Mouse (Mus musculus): ENCODE measurements at regions not wholly inside any gene's neighbourhood (a gene's known extent, or its start where the extent isn't known, plus 50 kb on each side); places are given as distances from the start of the nearest gene placed in this dataset.

GRCm38 (mm10) chr8:10909155-10909554 lies 99.1 kb downstream of the Irs2 start:
- no peak for DNase-seq (ENCODE audit: extremely low spot score, low read depth, low spot score)

- no peak for DNase-seq (ENCODE audit: extremely low spot score, low read depth, low spot score)
Observed at GRCm38 (mm10) chr8:10906353-10906752, 101.9 kb downstream of the Irs2 start.

- DNase-seq (ENCODE audit: extremely low spot score, low read depth, low spot score) = no peak
Observed at GRCm38 (mm10) chr8:10905761-10906160, 102.5 kb downstream of the Irs2 start.

- no peak for DNase-seq (ENCODE audit: extremely low spot score, low read depth, low spot score)
Observed at GRCm38 (mm10) chr8:10903957-10904356, 104.3 kb downstream of the Irs2 start.

GRCm38 (mm10) chr8:10901954-10902353 lies 106.3 kb downstream of the Irs2 start:
- DNase-seq (ENCODE audit: extremely low spot score, low read depth, low spot score) = no peak

DNA sequence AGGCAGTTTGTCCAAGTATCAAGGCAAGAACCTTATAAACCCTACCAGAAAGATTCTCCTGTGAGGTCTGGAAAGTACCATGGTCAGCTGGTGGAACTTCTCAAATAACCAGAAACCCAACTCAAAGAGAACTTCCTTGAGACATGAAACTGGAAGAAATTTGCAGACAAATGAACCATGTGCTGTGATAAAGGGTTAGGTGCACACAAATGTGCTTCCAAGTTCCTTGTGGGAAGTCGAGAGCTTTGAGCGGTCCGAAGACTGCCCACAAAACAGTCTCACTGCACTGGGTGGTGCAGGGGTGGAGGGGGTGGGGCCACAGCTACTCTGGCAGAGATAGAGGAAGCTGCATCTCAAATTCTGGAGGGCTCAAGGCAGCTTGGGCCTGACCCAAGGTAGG lies 107.2 kb downstream of the Irs2 start:
- DNase-seq (ENCODE audit: extremely low spot score, low read depth, low spot score) = no peak

DNA sequence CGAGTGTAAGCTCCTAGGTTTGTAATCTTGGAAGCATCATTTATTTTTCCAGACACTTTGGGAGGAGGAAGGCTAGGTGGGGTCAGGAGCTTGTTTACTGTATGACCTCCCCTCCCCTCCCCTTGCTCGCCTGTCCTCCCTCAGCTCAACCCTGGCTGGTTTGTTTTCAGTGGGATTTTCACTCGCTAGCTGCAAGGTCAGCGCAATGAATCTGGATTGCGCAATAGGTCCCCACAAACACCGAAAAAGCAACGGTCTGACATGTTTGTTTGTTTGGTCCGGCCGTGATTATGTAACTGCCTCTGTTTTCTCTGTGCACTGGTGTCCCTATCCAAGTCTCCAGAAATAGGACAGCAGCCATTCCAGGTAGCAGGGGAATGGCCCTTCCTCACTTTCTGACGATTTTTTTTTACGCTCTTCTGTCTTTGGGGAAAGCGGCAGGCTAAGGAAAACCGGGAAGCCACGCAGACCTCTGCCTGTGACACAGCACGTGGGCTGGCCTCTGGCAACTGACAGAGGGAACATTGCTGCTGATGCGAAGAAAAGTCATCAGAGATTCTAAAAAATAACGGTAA lies 108.6 kb downstream of the Irs2 start:
- no peak for DNase-seq (ENCODE audit: extremely low spot score, low read depth, low spot score)

GRCm38 (mm10) chr8:10898562-10899527 lies 109.4 kb downstream of the Irs2 start:
- no peak for DNase-seq (ENCODE audit: extremely low spot score, low read depth, low spot score)

GRCm38 (mm10) chr8:10897573-10897972 lies 110.7 kb downstream of the Irs2 start:
- no peak for DNase-seq (ENCODE audit: extremely low spot score, low read depth, low spot score)

GRCm38 (mm10) chr8:10895178-10895577 lies 113.1 kb downstream of the Irs2 start:
- DNase-seq (ENCODE audit: extremely low spot score, low read depth, low spot score) = no peak

- DNase-seq (ENCODE audit: extremely low spot score, low read depth, low spot score) = no peak
Observed at GRCm38 (mm10) chr8:10894306-10894705, 114.0 kb downstream of the Irs2 start.

- no peak for DNase-seq (ENCODE audit: extremely low spot score, low read depth, low spot score)
Observed at GRCm38 (mm10) chr8:10893709-10894108, 114.5 kb downstream of the Irs2 start.

GRCm38 (mm10) chr8:10891906-10892305 lies 116.4 kb downstream of the Irs2 start:
- no peak for DNase-seq (ENCODE audit: extremely low spot score, low read depth, low spot score)

DNA sequence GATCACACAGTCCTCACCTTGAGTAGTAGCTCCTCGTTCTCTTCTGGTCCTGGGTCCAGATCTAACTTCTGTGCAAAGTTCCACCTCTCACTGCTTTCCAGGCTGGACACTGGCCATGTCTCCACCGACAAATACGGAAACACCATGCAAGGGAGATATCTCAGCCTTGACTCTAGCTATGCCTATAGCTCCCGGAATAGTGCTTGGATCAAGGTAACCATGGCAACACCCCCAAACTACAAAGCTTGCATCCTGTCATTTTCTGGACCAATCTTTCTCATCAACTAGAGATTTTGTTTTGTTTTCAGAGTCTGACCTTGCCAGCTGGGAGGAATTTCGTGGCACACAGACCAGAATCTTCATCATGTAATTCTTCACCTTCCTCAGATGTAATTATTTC lies 116.8 kb downstream of the Irs2 start:
- no peak for DNase-seq (ENCODE audit: extremely low spot score, low read depth, low spot score)

GRCm38 (mm10) chr8:10885452-10885851 lies 122.8 kb downstream of the Irs2 start:
- no peak for DNase-seq (ENCODE audit: extremely low spot score, low read depth, low spot score)

GRCm38 (mm10) chr8:10883418-10883817 lies 124.8 kb downstream of the Irs2 start:
- DNase-seq (ENCODE audit: extremely low spot score, low read depth, low spot score) = no peak

DNA sequence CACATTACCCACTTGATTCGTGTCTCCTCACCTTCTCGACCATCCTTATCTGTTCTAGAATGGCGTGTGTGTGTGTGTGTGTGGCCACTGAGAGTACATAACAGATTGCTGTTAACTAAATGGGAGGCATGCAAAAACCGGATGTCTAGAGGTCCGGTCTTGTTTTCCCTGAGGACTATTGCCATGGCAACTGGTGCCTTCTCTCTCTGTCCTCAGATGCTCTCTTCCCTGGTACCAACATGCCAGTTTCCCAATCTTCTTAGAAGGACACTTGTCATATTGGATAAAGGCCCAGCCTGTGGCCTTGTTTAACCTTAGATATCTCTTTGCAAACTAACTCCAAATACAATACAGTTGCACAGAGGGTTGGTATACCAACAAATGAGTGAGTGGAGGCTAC lies 125.9 kb downstream of the Irs2 start:
- no peak for DNase-seq (ENCODE audit: extremely low spot score, low read depth, low spot score)

DNA sequence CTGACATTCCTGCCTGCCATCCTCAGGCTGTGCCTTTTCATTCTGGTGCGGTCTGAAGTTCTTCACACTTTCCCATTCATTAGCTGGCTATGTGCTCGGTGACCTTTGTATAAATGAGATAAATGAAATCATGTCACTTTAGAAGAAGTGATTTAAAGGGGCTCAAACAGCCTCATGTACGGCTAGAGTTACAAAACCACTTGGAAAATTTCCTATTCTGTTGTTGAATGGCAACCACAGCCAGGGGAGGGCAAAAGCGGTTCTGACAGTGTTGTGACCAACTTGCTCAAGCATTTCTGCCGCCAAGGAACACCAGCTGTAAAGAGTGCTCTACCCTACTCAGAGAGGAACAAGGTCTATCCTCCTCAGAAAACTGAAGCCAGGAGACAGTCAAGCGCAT lies 128.4 kb downstream of the Irs2 start:
- DNase-seq (ENCODE audit: extremely low spot score, low read depth, low spot score) = no peak

GRCm38 (mm10) chr8:10879049-10879847 lies 129.0 kb downstream of the Irs2 start:
- DNase-seq (ENCODE audit: extremely low spot score, low read depth, low spot score) = no peak

- DNase-seq (ENCODE audit: extremely low spot score, low read depth, low spot score) = no peak
Observed at GRCm38 (mm10) chr8:10878371-10878770, 129.9 kb downstream of the Irs2 start.

GRCm38 (mm10) chr8:10875170-10875569 lies 133.1 kb downstream of the Irs2 start:
- no peak for DNase-seq (ENCODE audit: extremely low spot score, low read depth, low spot score)

DNA sequence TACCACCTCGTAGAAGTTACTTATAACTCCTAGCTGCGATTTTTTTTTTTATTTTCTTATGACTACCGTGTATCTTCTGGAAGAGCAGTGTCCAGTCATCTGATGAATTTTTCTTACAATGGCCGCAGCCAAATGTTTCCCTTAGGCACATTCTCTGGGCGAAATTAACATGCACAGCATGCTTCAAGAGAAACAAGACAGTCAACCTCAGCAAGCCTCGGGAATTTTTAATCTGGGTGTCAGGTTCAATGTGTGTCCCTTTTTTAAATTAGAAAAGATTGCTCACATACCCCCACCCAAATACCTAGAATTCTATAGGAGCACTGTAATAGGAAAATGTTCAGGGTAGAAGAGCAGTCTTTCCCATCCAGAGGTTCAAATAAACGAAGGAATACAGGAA lies 136.8 kb downstream of the Irs2 start:
- no peak for DNase-seq (ENCODE audit: extremely low spot score, low read depth, low spot score)

Measured in hindlimb bud, embryonic 11.5 days (tissue).